Mouse (Mus musculus) embryonic facial prominence, embryonic 15.5 days (tissue): Measurements from ENCODE around the gene March4. TPM values are rescaled to one million over a fixed set of nuclear protein-coding genes. Genes with fewer than 3 reads are reported as not detected.

Source experiments
- ATAC-seq: fragments of 200-750 bp; cut with Nextera tagmentation; 2 replicates; pipeline ENCODE4 v1.8.0; 2017; ENCODE audit warnings: low read depth, moderate TSS enrichment; ENCODE audit not compliant: insufficient number of reproducible peaks, low FRiP score, low TSS enrichment
- H3K27ac ChIP-seq: fragments of 300-500 bp; sonication (generic); replicated peaks from 2 replicates; pipeline ENCODE4 v1.5.1; 2015; ENCODE audit warnings: mild to moderate bottlenecking, inconsistent platforms
- H3K27me3 ChIP-seq: fragments of 300-500 bp; sonication (generic); 2 replicates; pipeline ENCODE4 v1.6.1; 2015; ENCODE audit warnings: inconsistent platforms
- H3K36me3 ChIP-seq: fragments of 300-500 bp; sonication (generic); 2 replicates; pipeline ENCODE4 v1.6.1; 2015; ENCODE audit warnings: mild to moderate bottlenecking, inconsistent platforms
- H3K4me1 ChIP-seq: fragments of 300-500 bp; sonication (generic); 2 replicates; pipeline ENCODE4 v1.6.1; 2015; ENCODE audit warnings: inconsistent platforms
- H3K4me2 ChIP-seq: fragments of 300-500 bp; sonication (generic); replicated peaks from 2 replicates; pipeline ENCODE4 v1.6.1; 2015; ENCODE audit warnings: mild to moderate bottlenecking, inconsistent platforms
- H3K4me3 ChIP-seq: fragments of 300-500 bp; sonication (generic); replicated peaks from 2 replicates; pipeline ENCODE4 v1.5.1; 2015; ENCODE audit warnings: mild to moderate bottlenecking, inconsistent platforms
- H3K9ac ChIP-seq: fragments of 300-500 bp; sonication (generic); 2 replicates; pipeline ENCODE4 v1.6.1; 2015; ENCODE audit warnings: inconsistent platforms
- H3K9me3 ChIP-seq: fragments of 300-500 bp; sonication (generic); replicated peaks from 2 replicates; pipeline ENCODE4 v1.6.1; 2016; ENCODE audit warnings: inconsistent platforms
- WGBS: fragments of 180-500 bp; shearing (Covaris S2); methylation state at CpG from one replicate; pipeline ENCODE4 v1.1.7; 2015; 5-methylcytosine and 5-hydroxymethylcytosine counted together
- polyA plus RNA-seq: library from polyadenylated mRNA; unstranded; fragments of >200 nt; fragmentation: Nextera tagmentation; extraction: Ambion mirVana; gene quantifications from 2 replicates; pipeline ENCODE4 v1.2.1, GENCODE M21; 2015

Gene March4
- polyA plus RNA-seq, 1 experiment from 2014 or later: 0.27 TPM

DNA sequence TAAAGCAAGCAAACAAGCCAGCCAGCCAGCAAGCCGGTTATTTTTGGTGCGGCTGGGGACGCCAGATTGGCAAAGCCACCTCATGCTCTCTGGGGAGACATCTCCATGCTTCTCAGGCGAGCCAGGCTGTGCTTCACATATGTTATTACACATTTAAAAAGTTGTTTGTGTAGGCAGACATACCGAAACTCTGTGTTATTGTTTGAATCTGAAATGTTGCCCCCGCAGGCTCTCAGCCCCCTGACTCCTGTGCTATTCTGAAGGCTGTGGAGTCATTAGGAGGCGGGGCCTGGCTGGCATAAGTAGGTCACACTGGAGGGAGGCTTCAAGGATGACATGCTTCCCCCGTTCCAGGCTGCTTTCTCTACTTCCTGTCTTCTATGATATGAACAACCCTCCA, 97.6 kb downstream of the March4 start:
- Histone ChIP-seq H3K36me3 (no peaks in the 10 kb centered on the region), H3K4me1 (no peaks in the 10 kb centered on the region), H3K4me3 (no peak overlapping the region), H3K9me3 (no peaks in the 10 kb centered on the region), H3K27me3 (no peaks in the 10 kb centered on the region), H3K9ac (no peak overlapping the region), H3K4me2 (no peak overlapping the region), H3K27ac (no peak overlapping the region)
- 56% methylated on average over 8 of the region's 8 CpGs for WGBS
- ATAC-seq: no peak

- no peaks in the 10 kb centered on the region for H3K27me3 ChIP-seq
- H3K9ac ChIP-seq: no peak overlapping the region
- H3K9me3 ChIP-seq: no peaks in the 10 kb centered on the region
- no peaks in the 10 kb centered on the region for H3K36me3 ChIP-seq
- H3K4me2 ChIP-seq: no peak overlapping the region
- WGBS: 76% methylated on average over 5 of the region's 5 CpGs
- no peak; the same call in 1 of the 2 replicates for ATAC-seq
- H3K4me1 ChIP-seq: no peaks in the 10 kb centered on the region
- H3K4me3 ChIP-seq: no peak overlapping the region
- no peak overlapping the region for H3K27ac ChIP-seq
Observed at GRCm38 (mm10) chr1:72436967-72437366, 99.8 kb downstream of the March4 start.

DNA sequence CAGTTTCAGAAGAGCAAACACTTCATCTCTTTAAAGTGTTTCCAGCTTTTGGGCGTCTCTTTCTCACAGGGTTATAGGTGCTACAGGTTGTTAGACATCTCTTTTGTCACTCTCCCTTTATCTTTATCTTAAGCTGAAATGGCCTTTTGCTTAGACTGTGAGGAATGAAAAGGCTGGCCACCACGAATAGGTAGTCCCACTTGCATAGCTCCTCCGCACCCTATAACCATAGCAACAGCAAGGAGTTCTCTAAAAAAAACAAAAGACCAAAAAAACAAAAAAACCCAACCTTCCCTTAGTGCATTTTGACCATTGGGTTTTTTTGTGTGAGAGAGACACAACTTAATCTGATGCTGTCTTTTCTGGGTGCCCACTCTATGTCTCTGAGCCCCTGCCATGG, 102.2 kb downstream of the March4 start:
- Histone ChIP-seq H3K36me3 (no peaks in the 10 kb centered on the region), H3K4me3 (no peak overlapping the region), H3K4me2 (no peak overlapping the region), H3K4me1 (no peaks in the 10 kb centered on the region), H3K9me3 (no peaks in the 10 kb centered on the region), H3K27me3 (no peaks in the 10 kb centered on the region), H3K9ac (no peak overlapping the region), H3K27ac (no peak overlapping the region)
- WGBS: 74% methylated on average over 3 of the region's 3 CpGs
- no peak for ATAC-seq

DNA sequence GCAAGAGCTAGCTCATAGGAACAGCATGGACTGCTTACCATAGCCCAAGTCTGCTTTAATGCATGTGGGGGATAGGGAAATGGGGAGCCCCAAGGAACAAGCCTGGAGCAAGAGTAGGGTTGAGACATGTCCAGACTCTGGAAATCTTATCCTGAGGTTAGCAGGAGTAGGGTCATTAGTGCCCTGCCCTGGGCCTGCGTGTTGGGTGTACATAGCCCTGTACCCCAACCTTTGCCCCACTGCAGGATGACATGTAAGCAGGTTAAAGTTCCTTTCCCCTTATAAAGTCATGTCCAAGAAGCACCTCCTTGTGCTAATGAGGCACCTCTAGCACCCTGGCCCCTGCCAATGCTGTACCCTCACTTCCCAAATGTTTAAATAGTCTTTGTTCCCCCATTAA, 104.2 kb downstream of the March4 start:
- Histone ChIP-seq H3K9me3 (no peaks in the 10 kb centered on the region), H3K27ac (no peak overlapping the region), H3K36me3 (no peaks in the 10 kb centered on the region), H3K4me3 (no peak overlapping the region), H3K9ac (no peak overlapping the region), H3K4me2 (no peak overlapping the region), H3K4me1 (no peaks in the 10 kb centered on the region), H3K27me3 (no peaks in the 10 kb centered on the region)
- no peak for ATAC-seq
- WGBS: 91% methylated on average over 1 of the region's 1 CpGs

- no peak for ATAC-seq
- no peaks in the 10 kb centered on the region for H3K4me1 ChIP-seq
- H3K27me3 ChIP-seq: no peaks in the 10 kb centered on the region
- no peak overlapping the region for H3K27ac ChIP-seq
- WGBS: 84% methylated on average over 7 of the region's 7 CpGs
- no peak overlapping the region for H3K4me2 ChIP-seq
- H3K9me3 ChIP-seq: no peaks in the 10 kb centered on the region
- no peaks in the 10 kb centered on the region for H3K36me3 ChIP-seq
- no peak overlapping the region for H3K4me3 ChIP-seq
- no peak overlapping the region for H3K9ac ChIP-seq
Observed at GRCm38 (mm10) chr1:72429107-72429807, 107.5 kb downstream of the March4 start.

DNA sequence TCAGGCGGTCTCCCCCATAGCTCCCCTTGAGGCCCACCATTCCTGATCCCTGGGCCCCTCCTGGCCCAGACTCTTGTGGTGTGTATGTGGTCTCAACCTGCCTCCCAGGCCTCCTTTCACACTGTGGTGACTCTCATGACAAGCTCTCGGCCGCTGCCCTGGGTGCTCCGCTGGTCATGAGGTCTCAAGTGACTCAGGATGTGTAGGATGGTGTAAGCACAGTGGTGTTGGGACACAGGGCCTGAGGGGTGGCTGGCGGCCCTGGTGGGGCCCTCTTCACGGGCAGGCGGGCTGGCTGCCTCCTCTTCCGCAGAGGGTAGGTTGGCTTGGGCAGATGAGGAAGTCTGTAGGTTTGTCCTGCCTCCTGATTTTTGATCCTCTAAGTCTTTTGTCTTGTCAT, 108.2 kb downstream of the March4 start:
- WGBS: 85% methylated on average over 8 of the region's 8 CpGs
- H3K9ac ChIP-seq: no peak overlapping the region
- H3K4me3 ChIP-seq: no peak overlapping the region
- no peaks in the 10 kb centered on the region for H3K9me3 ChIP-seq
- H3K36me3 ChIP-seq: no peaks in the 10 kb centered on the region
- no peaks in the 10 kb centered on the region for H3K27me3 ChIP-seq
- H3K27ac ChIP-seq: no peak overlapping the region
- no peak for ATAC-seq
- no peak overlapping the region for H3K4me2 ChIP-seq
- no peaks in the 10 kb centered on the region for H3K4me1 ChIP-seq

DNA sequence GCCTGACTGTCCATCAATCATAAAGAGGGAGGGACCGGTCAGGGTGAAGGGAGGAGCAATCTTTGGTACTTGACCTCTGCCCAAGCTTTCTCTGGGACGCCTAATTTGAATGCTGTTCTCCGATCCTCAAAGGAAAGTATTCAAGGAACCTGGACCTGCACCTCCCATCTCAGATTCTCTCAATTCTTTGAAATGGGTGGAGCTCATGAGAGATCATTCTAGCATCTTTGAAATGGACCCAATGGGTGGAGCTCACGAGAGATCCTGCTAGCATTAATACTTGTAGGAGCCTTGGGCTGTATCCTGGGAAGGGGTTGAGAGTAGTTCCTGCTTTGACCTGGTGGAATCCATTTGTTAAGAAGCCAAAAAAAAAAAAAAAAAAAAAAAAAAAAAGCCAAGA, 110.3 kb downstream of the March4 start:
- Histone ChIP-seq H3K27ac (no peak overlapping the region), H3K27me3 (no peaks in the 10 kb centered on the region), H3K36me3 (no peaks in the 10 kb centered on the region), H3K9me3 (no peaks in the 10 kb centered on the region), H3K4me1 (no peaks in the 10 kb centered on the region), H3K4me3 (no peak overlapping the region), H3K4me2 (no peak overlapping the region), H3K9ac (no peak overlapping the region)
- WGBS: 75% methylated on average over 4 of the region's 4 CpGs
- ATAC-seq: no peak

DNA sequence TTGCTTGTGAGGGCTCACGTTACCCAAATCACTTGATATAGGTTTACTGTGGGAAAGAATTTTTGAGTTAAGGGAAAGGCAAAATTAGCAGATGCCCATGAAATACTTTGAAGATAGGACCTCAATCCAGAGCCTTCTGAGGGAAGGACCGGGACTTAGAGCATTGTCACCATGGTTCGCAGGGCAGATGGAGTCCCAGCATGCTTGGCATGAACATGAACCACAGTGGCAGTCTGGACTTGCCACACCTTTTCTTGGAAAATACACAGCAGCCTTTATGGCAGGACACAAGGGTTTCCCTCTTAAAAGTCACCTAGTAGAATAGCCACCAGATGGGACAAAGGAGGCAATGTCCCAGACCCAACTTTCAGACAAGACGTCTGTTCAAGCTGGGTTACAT, 114.6 kb downstream of the March4 start:
- H3K9me3 ChIP-seq: no peaks in the 10 kb centered on the region
- H3K4me1 ChIP-seq: no peaks in the 10 kb centered on the region
- ATAC-seq: no peak
- 82% methylated on average over 4 of the region's 4 CpGs for WGBS
- no peak overlapping the region for H3K27ac ChIP-seq
- H3K27me3 ChIP-seq: no peaks in the 10 kb centered on the region
- no peak overlapping the region for H3K4me2 ChIP-seq
- no peak overlapping the region for H3K4me3 ChIP-seq
- no peak overlapping the region for H3K9ac ChIP-seq
- no peaks in the 10 kb centered on the region for H3K36me3 ChIP-seq

DNA sequence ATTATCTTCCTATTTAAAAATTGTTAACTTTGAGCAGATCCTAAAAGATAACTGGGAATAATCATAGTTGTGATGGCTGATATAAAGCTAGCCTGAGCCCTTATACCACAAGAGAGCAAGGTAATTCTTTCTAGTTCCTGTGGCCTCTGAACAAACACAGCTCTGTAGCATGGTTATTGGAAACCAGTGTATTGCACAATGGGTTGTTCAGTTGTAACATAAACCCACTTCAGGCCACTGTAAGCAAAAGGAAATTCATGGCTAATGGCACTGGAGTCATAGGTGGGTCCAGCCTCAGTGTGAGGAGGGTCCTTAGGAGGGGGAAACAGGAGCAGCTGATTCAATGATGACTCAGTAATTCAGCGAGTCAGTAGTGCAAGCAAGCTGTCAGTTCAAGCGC, 116.5 kb downstream of the March4 start:
- H3K4me3 ChIP-seq: no peak overlapping the region
- H3K4me1 ChIP-seq: no peaks in the 10 kb centered on the region
- no peak overlapping the region for H3K27ac ChIP-seq
- no peak overlapping the region for H3K4me2 ChIP-seq
- WGBS: 49% methylated on average over 2 of the region's 2 CpGs
- no peaks in the 10 kb centered on the region for H3K36me3 ChIP-seq
- no peaks in the 10 kb centered on the region for H3K27me3 ChIP-seq
- ATAC-seq: no peak
- H3K9me3 ChIP-seq: no peaks in the 10 kb centered on the region
- no peak overlapping the region for H3K9ac ChIP-seq

DNA sequence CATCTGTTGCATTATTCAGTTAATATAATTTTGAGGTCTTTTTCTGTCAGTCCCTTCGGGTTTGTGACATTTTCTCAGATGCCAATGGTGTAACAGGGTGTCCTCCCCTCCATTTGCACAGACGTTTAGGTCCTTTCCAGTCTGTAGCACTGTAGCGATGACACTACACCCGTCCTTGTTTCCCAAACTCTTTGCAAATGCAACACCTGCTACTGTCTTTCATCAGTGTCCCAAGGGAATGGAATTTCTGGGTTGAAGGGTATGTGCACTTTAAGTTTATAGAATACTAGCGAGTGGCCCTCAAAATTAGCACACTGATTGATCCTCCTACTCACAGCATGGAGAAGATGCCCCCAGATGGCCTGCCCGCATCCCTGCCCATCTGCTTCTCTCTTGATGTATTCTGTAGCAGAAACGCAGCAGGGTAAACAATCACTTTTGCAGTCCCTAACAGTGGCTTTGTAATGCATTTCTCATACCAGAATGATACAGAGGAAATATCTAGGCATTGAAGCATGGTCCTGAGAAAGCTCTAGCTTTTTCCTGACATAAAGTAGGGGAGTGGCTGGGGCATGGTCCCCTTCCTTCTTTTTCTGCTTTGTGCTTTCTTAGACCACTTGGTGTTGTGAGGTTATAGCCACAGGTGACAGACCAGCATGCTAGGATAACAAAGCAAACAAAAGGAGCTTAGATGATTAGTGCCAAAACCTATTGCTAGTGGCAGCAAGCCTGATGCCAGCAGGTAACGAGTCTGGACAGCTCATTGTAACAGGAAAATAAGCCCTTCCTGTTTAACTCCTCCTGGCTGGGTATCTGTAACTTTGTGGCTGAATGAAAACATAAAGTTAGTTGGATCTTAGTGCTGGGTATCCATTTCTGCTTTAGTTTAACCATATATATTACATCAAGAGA, 117.7 kb downstream of the March4 start:
- ATAC-seq: no peak
- Histone ChIP-seq H3K4me3 (no peak overlapping the region), H3K27me3 (no peaks in the 10 kb centered on the region), H3K27ac (no peak overlapping the region), H3K9me3 (no peaks in the 10 kb centered on the region), H3K9ac (no peak overlapping the region), H3K36me3 (no peaks in the 10 kb centered on the region), H3K4me2 (no peak overlapping the region), H3K4me1 (0 out of 2 replicates have a peak, but pooled peaks cover 3% of the 10 kb centered on the region)
- WGBS: 73% methylated on average over 8 of the region's 8 CpGs

DNA sequence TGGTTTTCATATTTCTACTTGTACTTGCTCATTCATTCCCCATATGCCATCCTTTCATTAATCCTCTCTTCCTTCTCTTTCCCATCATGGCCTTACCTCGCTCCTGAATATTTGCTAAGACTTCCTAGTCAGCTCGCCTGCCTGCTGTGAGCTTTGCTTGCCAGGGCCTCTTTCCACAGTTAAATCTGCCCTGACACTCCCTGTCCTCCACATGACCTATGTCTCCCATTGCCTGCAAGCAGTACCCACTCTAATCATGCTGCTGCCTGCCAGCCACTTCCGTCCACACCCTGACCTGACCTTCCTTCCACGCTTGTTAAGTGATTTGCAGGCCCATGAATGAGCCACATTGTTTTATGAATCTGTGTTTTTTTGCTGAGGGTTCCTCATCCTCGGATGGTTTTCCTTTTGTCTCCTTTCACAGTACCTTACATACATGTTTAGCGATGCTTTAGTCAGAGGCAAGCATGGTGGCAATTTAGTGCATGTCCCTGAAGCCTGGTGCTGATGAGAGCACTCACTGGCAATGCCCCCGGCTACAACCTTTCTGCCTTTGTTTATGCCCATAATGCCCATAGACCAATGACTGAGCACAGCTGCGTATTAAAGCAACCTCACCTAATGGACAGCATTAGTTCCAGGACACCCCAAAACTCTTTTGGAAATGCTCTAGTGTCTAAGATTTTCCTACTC, 122.0 kb downstream of the March4 start:
- ATAC-seq: no peak
- no peaks in the 10 kb centered on the region for H3K27me3 ChIP-seq
- H3K36me3 ChIP-seq: no peaks in the 10 kb centered on the region
- WGBS: 37% methylated on average over 8 of the region's 8 CpGs
- no peak overlapping the region for H3K27ac ChIP-seq
- H3K4me1 ChIP-seq: 0 out of 2 replicates have a peak, but pooled peaks cover 3% of the 10 kb centered on the region
- no peak overlapping the region for H3K9ac ChIP-seq
- no peak overlapping the region for H3K4me3 ChIP-seq
- no peak overlapping the region for H3K4me2 ChIP-seq
- no peaks in the 10 kb centered on the region for H3K9me3 ChIP-seq
